Mouse (Mus musculus): ENCODE results near the gene Ush2a. TPM values are rescaled to one million over a fixed set of nuclear protein-coding genes. Genes with fewer than 3 reads are reported as not detected.

Gene Ush2a
- polyA plus RNA-seq, 1 experiment from 2014 or later: 0.14 TPM

GRCm38 (mm10) chr1:188763761-188764160 lies 501.9 kb downstream of the Ush2a start:
- Histone ChIP-seq H3K9ac (no peak overlapping the region), H3K27me3 (replicated peaks) (no peaks in the 10 kb centered on the region), H3K4me2 (replicated peaks) (no peak overlapping the region), H3K9me3 (no peaks in the 10 kb centered on the region), H3K4me1 (no peaks in the 10 kb centered on the region), H3K4me3 (no peak overlapping the region), H3K36me3 (no peaks in the 10 kb centered on the region), H3K27ac (no peak overlapping the region)
- no peak for ATAC-seq (ENCODE audit: low FRiP score, low read depth)
- WGBS: 79% methylated on average over 3 of the region's 3 CpGs

- no peaks in the 10 kb centered on the region for H3K4me1 ChIP-seq
- no peak overlapping the region for H3K27ac ChIP-seq
- H3K27me3 ChIP-seq (replicated peaks): no peaks in the 10 kb centered on the region
- no peak overlapping the region for H3K4me3 ChIP-seq
- H3K9me3 ChIP-seq: no peaks in the 10 kb centered on the region
- no peak overlapping the region for H3K4me2 ChIP-seq (replicated peaks)
- 88% methylated on average over 1 of the region's 1 CpGs for WGBS
- no peak for ATAC-seq (ENCODE audit: low FRiP score, low read depth)
- no peak overlapping the region for H3K9ac ChIP-seq
- H3K36me3 ChIP-seq: no peaks in the 10 kb centered on the region
Measured at GRCm38 (mm10) chr1:188770828-188771227, 509.0 kb downstream of the Ush2a start.

- no peaks in the 10 kb centered on the region for H3K4me1 ChIP-seq
- no peak overlapping the region for H3K9ac ChIP-seq
- H3K4me2 ChIP-seq (replicated peaks): no peak overlapping the region
- ATAC-seq (ENCODE audit: low FRiP score, low read depth): no peak
- WGBS: 94% methylated on average over 7 of the region's 7 CpGs
- no peak overlapping the region for H3K27ac ChIP-seq
- no peaks in the 10 kb centered on the region for H3K36me3 ChIP-seq
- no peak overlapping the region for H3K4me3 ChIP-seq
- no peaks in the 10 kb centered on the region for H3K27me3 ChIP-seq (replicated peaks)
- no peaks in the 10 kb centered on the region for H3K9me3 ChIP-seq
Measured at GRCm38 (mm10) chr1:188772516-188773229, 510.9 kb downstream of the Ush2a start.

GRCm38 (mm10) chr1:188773631-188774030 lies 511.8 kb downstream of the Ush2a start:
- H3K4me2 ChIP-seq (replicated peaks): no peak overlapping the region
- no peaks in the 10 kb centered on the region for H3K27me3 ChIP-seq (replicated peaks)
- no peak for ATAC-seq (ENCODE audit: low FRiP score, low read depth)
- no peak overlapping the region for H3K9ac ChIP-seq
- H3K9me3 ChIP-seq: no peaks in the 10 kb centered on the region
- no peaks in the 10 kb centered on the region for H3K36me3 ChIP-seq
- H3K27ac ChIP-seq: no peak overlapping the region
- no peaks in the 10 kb centered on the region for H3K4me1 ChIP-seq
- H3K4me3 ChIP-seq: no peak overlapping the region
- 78% methylated on average over 7 of the region's 7 CpGs for WGBS

GRCm38 (mm10) chr1:188777556-188778161 lies 515.8 kb downstream of the Ush2a start:
- no peak for ATAC-seq (ENCODE audit: low FRiP score, low read depth)
- Histone ChIP-seq H3K9ac (no peak overlapping the region), H3K4me3 (no peak overlapping the region), H3K36me3 (no peaks in the 10 kb centered on the region), H3K27ac (no peak overlapping the region), H3K9me3 (no peaks in the 10 kb centered on the region), H3K27me3 (replicated peaks) (no peaks in the 10 kb centered on the region), H3K4me1 (no peaks in the 10 kb centered on the region), H3K4me2 (replicated peaks) (no peak overlapping the region)
- WGBS: 86% methylated on average over 8 of the region's 8 CpGs

- WGBS: 72% methylated on average over 10 of the region's 10 CpGs
Measured at GRCm38 (mm10) chr1:188785056-188785455, 523.2 kb downstream of the Ush2a start.

GRCm38 (mm10) chr1:188805069-188805468 lies 543.2 kb downstream of the Ush2a start:
- H3K27ac ChIP-seq: no peak overlapping the region
- no peak overlapping the region for H3K4me3 ChIP-seq
- H3K27me3 ChIP-seq (replicated peaks): 0 out of 2 replicates have a peak, but pooled peaks cover 3% of the 10 kb centered on the region
- ATAC-seq (ENCODE audit: low FRiP score, low read depth): no peak
- H3K36me3 ChIP-seq: no peaks in the 10 kb centered on the region
- peaks cover 14% of the 10 kb centered on the region for H3K4me1 ChIP-seq
- WGBS: 20% methylated on average over 2 of the region's 2 CpGs
- no peak overlapping the region for H3K4me2 ChIP-seq (replicated peaks)
- H3K9me3 ChIP-seq: no peaks in the 10 kb centered on the region
- no peak overlapping the region for H3K9ac ChIP-seq

More at GRCm38 (mm10) chr1:188785056-188785455, 523.2 kb downstream of the Ush2a start:
- Histone ChIP-seq H3K27ac (no peak overlapping the region), H3K4me2 (replicated peaks) (no peak overlapping the region), H3K9ac (no peak overlapping the region), H3K4me3 (no peak overlapping the region), H3K36me3 (no peaks in the 10 kb centered on the region), H3K9me3 (no peaks in the 10 kb centered on the region), H3K4me1 (no peaks in the 10 kb centered on the region), H3K27me3 (replicated peaks) (no peaks in the 10 kb centered on the region)
- ATAC-seq (ENCODE audit: low FRiP score, low read depth): no peak

- Histone ChIP-seq H3K27ac (no peak overlapping the region), H3K36me3 (no peaks in the 10 kb centered on the region), H3K4me1 (peaks cover 14% of the 10 kb centered on the region), H3K9me3 (no peaks in the 10 kb centered on the region), H3K4me3 (no peak overlapping the region), H3K27me3 (replicated peaks) (0 out of 2 replicates have a peak, but pooled peaks cover 3% of the 10 kb centered on the region), H3K9ac (no peak overlapping the region), H3K4me2 (replicated peaks) (no peak overlapping the region)
- ATAC-seq (ENCODE audit: low FRiP score, low read depth): peak; percentile 86
- 6% methylated on average over 4 of the region's 4 CpGs for WGBS
Measured at GRCm38 (mm10) chr1:188805852-188806251, 544.0 kb downstream of the Ush2a start.

- no peak overlapping the region for H3K9ac ChIP-seq
- 79% methylated on average over 9 of the region's 9 CpGs for WGBS
- H3K4me3 ChIP-seq: no peak overlapping the region
- H3K27me3 ChIP-seq (replicated peaks): no peaks in the 10 kb centered on the region
- ATAC-seq (ENCODE audit: low FRiP score, low read depth): no peak
- 0 out of 2 replicates have a peak, but pooled peaks cover 4% of the 10 kb centered on the region for H3K4me1 ChIP-seq
- H3K27ac ChIP-seq: no peak overlapping the region
- H3K36me3 ChIP-seq: no peaks in the 10 kb centered on the region
- H3K4me2 ChIP-seq (replicated peaks): no peak overlapping the region
- H3K9me3 ChIP-seq: no peaks in the 10 kb centered on the region
Measured at GRCm38 (mm10) chr1:188810631-188811030, 548.8 kb downstream of the Ush2a start.

GRCm38 (mm10) chr1:188815072-188815471 lies 553.2 kb downstream of the Ush2a start:
- no peaks in the 10 kb centered on the region for H3K27me3 ChIP-seq (replicated peaks)
- no peak for ATAC-seq (ENCODE audit: low FRiP score, low read depth)
- no peak overlapping the region for H3K4me3 ChIP-seq
- H3K36me3 ChIP-seq: no peaks in the 10 kb centered on the region
- H3K4me1 ChIP-seq: no peaks in the 10 kb centered on the region
- no peak overlapping the region for H3K27ac ChIP-seq
- no peaks in the 10 kb centered on the region for H3K9me3 ChIP-seq
- no peak overlapping the region for H3K9ac ChIP-seq
- H3K4me2 ChIP-seq (replicated peaks): no peak overlapping the region
- 86% methylated on average over 7 of the region's 7 CpGs for WGBS

GRCm38 (mm10) chr1:188824195-188824594 lies 562.4 kb downstream of the Ush2a start:
- Histone ChIP-seq H3K4me3 (no peak overlapping the region), H3K36me3 (no peaks in the 10 kb centered on the region), H3K9ac (no peak overlapping the region), H3K27me3 (replicated peaks) (no peaks in the 10 kb centered on the region), H3K4me2 (replicated peaks) (no peak overlapping the region), H3K4me1 (no peaks in the 10 kb centered on the region), H3K27ac (no peak overlapping the region), H3K9me3 (no peaks in the 10 kb centered on the region)
- 89% methylated on average over 2 of the region's 2 CpGs for WGBS
- no peak for ATAC-seq (ENCODE audit: low FRiP score, low read depth)

GRCm38 (mm10) chr1:188824878-188825532 lies 563.2 kb downstream of the Ush2a start:
- Histone ChIP-seq H3K36me3 (no peaks in the 10 kb centered on the region), H3K9ac (no peak overlapping the region), H3K27ac (no peak overlapping the region), H3K4me3 (no peak overlapping the region), H3K27me3 (replicated peaks) (no peaks in the 10 kb centered on the region), H3K4me1 (no peaks in the 10 kb centered on the region), H3K9me3 (no peaks in the 10 kb centered on the region), H3K4me2 (replicated peaks) (no peak overlapping the region)
- WGBS: 82% methylated on average over 8 of the region's 8 CpGs
- no peak for ATAC-seq (ENCODE audit: low FRiP score, low read depth)
